9 mouse cellular contexts compared by ENCODE assay signal in the genomic region with DNA sequence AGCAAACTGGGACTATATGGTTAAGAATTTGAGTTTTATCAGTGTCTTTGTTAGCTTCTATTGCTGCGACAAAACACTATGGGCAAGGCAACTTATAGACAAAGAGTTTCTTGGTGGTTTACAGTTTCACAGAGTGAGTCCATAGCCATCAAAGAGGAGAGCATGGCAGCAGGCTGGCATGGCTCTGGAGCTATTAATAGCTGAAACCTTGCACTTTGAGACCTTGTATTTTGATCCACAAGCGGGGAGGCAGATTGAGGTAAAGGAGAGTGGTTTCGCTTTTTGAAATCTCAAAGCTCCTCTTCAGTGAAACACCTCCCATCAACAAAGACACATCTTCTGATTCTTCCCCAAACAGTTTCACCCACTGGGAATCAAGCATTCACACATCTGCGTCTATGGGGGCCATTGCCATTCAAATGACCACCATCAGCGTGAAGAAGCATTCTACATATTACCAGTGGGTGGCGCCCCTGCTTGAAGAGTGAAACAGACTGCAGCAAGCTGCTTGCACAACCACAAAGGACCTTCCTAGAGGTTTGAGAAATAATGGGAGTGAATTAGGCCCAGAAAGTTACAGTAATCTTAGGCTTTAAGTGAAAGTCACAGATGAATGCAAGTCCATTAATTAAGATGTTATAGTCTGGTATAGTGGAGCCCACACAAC. TPM values are rescaled to one million over a fixed set of nuclear protein-coding genes. Genes with fewer than 3 reads are reported as not detected.
DNase-seq lines count a peak whose midpoint lies in the region; ATAC-seq lines count a peak whose summit lies in the region.
"Had no signal": no experiment of that assay in that cellular context is flagged by ENCODE, and none has a peak within 500 bp of the region (broad histone marks: within the 10 kb centered on the region; RNA-seq: fewer than 3 reads in every experiment).

No protein-coding gene starts in this region.

- no peaks in the 10 kb centered on the region for H3K36me3 ChIP-seq in forebrain, embryonic 16.5 days (ENCODE audit: control insufficient read depth, insufficient read depth)

- ATAC-seq in forebrain, embryonic 16.5 days: peak; percentile 38; the same call in 1 of the 2 replicates

- no peaks in the 10 kb centered on the region for H3K27me3 ChIP-seq in forebrain, embryonic 16.5 days (replicated peaks; ENCODE audit: control insufficient read depth, insufficient read depth, low read length)

- 48% methylated on average over 6 of the region's 6 CpGs for WGBS in forebrain, embryonic 16.5 days

- no peaks in the 10 kb centered on the region for H3K4me1 ChIP-seq in forebrain, embryonic 16.5 days (replicated peaks; ENCODE audit: control insufficient read depth, insufficient read depth, low read length)

- H3K4me2 ChIP-seq in forebrain, embryonic 16.5 days (ENCODE audit: low read length): no peak overlapping the region

- H3K9ac ChIP-seq in forebrain, embryonic 16.5 days (replicated peaks; ENCODE audit: low read depth, low read length): no peak overlapping the region

- H3K27ac ChIP-seq in forebrain, embryonic 16.5 days (ENCODE audit: low read length): no peak overlapping the region

- DNase-seq in layer of hippocampus, adult 11-12 months (ENCODE audit: low spot score): peak; percentile 37
- no peak for DNase-seq in layer of hippocampus, postnatal 36 days
- peak; percentile 15 to 26 for DNase-seq in CD8-positive naive resting alpha-beta T cell, adult 2 months (ENCODE audit: low read depth in 2 of 2, low spot score in 2 of 2)
- peak; percentile 76 for DNase-seq in adipocyte (ENCODE audit: low spot score)
- peak; percentile 77 to 85 for DNase-seq in kidney, postnatal 36 days
- DNase-seq in retina, postnatal 7 days (ENCODE audit: low read depth, low spot score): peak; percentile 28
- no peak for DNase-seq in cerebellum, adult 18-20 months

- no peak overlapping the region for H3K4me3 ChIP-seq in forebrain, embryonic 16.5 days (replicated peaks; ENCODE audit: low read length)
- H3K4me3 ChIP-seq: erythroblast, embryonic 14.5 days had no signal

- no peaks in the 10 kb centered on the region for H3K9me3 ChIP-seq in forebrain, embryonic 16.5 days (ENCODE audit: control insufficient read depth, low read length)

RNA-seq across cellular contexts. Expression of a gene that starts 11.4 kb away (rescaled TPM):
- 10 to 100 TPM; 37.4 to 39.2 TPM for total RNA-seq in layer of hippocampus, postnatal 36 days (2021)
- 43.5 and 44.8 TPM in 2 replicates for polyA plus RNA-seq in forebrain, embryonic 16.5 days (2015; fragmentation: Nextera tagmentation; extraction: Ambion mirVana)

RNA-seq across cellular contexts. Expression of a gene that starts 18.4 kb away (rescaled TPM):
- total RNA-seq in layer of hippocampus, postnatal 36 days (2021): 10 to 100 TPM; 38.4 to 39.7 TPM
- polyA plus RNA-seq in forebrain, embryonic 16.5 days (2015; fragmentation: Nextera tagmentation; extraction: Ambion mirVana): 7.1 and 7.7 TPM in 2 replicates

Comparison
In these comparisons a context has a peak if more than half of its experiments do, and no peak if none do; other contexts are left out.
1. DNase-seq: peak in layer of hippocampus, adult 11-12 months (single experiment), CD8-positive naive resting alpha-beta T cell, adult 2 months (2 of 2), adipocyte (single experiment), kidney, postnatal 36 days (2 of 2) and retina, postnatal 7 days (single experiment); none in layer of hippocampus, postnatal 36 days (0 of 2) and cerebellum, adult 18-20 months (0 of 2).